Mouse (Mus musculus): ENCODE results near the gene Wnk2. TPM values are rescaled to one million over a fixed set of nuclear protein-coding genes. Genes with fewer than 3 reads are reported as not detected.
"Not testable (repeated sequence)": the region's sequence is repeated elsewhere in the genome, so short reads cannot be mapped to it uniquely, and the experiment has no call there.

The Wnk2 gene
- total RNA-seq, 2 experiments from 2014 or later, result 10.1 to 10.5 TPM

GRCm38 (mm10) chr13:49096826-49097225, 51.0 kb downstream of the Wnk2 start:
- DNase-seq (ENCODE audit: low spot score in 2 of 2), result no peak

- DNase-seq (ENCODE audit: low spot score in 2 of 2), result no peak
Observed at GRCm38 (mm10) chr13:49094667-49095066, 53.1 kb downstream of the Wnk2 start.

- DNase-seq (ENCODE audit: low spot score in 2 of 2), result no peak
Observed at GRCm38 (mm10) chr13:49093471-49093891, 54.3 kb downstream of the Wnk2 start.

DNA sequence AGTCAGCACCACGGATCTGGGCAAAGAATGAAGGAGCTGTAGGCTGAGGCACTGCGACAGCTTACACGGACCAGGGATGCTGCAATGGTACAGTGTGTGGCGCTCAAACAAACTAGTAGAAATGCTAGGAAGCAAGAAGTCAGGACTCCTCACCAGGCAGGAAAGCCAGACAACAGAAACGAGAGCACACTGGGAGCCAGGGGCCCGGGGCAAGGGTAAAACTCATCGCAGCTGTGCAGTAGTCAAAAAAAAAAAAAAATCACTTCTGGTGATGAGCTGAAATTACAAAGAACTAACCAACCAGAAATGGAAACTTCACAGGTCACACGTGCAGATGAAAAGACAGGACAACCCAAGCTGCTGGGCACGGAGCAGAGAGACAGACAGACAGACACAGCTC, 55.2 kb downstream of the Wnk2 start:
- DNase-seq (ENCODE audit: low spot score in 2 of 2), result no peak

DNA sequence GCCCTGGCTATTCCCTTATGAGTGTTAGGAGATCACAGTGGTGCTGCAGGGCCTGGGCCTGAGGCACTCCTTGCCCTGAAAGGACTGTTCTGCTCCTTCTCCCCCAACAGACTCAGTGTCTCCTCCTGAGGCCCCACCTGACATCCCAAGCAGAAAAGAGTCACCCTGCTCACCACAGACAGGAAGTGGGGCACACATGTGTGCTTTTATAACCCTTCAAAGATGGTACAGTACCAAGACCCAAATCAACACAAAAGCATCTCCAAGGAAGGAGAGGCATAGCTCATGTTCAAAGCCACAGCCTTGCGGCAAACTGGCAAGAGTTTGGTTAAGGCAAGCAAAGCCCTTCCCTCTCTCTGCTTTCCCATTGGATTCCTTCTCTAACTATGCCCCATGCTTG, 57.6 kb downstream of the Wnk2 start:
- no peak for DNase-seq (ENCODE audit: low spot score in 2 of 2)

DNA sequence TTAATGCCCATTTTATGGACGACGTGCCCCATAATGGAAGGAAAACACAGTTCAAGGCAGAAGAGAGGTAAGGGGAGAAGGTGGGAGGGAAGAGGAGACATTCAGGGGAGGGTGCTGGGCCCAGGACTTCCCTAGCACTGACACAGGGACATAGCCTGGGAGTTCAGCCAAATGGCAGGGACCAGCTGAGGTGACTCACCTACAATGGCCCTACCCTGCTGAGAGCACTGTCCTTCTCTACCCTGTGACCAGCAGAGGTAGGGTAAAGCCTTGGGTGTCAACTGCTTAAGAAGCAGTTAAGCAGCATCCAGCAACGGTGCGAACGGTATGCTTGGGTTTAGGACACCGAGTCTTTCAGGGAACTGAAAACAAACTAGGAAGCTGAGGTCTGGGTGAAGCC, 58.9 kb downstream of the Wnk2 start:
- DNase-seq (ENCODE audit: low spot score in 2 of 2), result no peak

- DNase-seq (ENCODE audit: low spot score in 2 of 2), result no peak
Observed at GRCm38 (mm10) chr13:49087420-49087819, 60.4 kb downstream of the Wnk2 start.

DNA sequence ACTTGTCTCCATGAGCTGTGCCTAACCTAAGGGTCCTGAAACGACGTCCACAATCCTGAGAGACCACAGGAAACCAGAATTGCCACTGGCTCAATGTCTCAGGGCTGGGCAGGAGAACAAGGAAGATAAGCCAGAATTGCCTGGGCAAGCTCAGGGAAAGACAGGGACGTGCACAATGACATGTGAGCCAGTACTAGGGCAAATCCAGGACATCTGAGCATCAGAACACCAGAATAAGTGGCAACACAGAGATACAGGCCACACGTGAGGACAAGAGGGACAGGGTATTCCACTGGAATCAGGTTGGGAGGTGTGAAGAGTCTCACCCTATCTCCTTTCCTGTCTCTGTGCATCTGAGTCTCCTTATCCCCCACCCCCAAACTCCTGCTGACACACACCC, 61.4 kb downstream of the Wnk2 start:
- no peak for DNase-seq (ENCODE audit: low spot score in 2 of 2)

DNA sequence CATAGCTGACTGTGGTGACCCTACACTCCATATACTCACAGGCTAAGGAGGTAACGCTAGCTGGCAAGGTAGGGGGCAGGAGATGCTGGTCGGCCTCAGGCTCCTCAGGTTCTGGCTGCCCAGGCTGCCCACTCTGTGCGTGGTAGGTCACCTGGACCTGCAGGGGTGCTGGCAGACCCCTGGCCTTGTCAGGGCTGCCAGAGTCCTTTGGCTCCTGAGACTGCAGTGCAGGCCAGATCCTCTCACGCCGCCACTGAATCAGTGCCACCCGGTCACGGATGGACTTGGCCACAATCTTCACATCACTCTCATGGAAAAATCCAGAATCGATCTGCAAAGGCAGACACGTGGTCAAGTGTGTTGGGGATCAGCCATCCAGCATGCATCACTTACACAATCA, 62.6 kb downstream of the Wnk2 start:
- no peak for DNase-seq (ENCODE audit: low spot score in 2 of 2)

DNA sequence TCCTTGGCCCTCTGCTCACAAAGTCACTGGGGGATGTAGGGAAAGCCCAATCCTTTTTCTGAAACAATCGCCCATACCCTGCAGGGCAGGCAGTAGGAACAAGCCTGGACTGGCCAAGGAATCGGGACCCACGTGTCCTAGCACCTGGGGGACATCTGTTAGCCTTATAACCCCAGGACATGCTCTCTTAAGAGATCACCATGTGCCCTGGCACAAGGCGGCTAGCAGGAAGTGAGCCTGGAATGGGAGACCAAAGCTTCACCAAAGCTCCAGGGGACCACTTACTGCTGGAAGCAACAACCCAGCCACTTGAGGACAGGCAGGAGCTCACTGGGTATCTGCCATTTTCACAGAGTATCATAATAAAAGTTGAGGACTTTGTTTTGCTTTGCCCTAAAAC, 63.0 kb downstream of the Wnk2 start:
- no peak for DNase-seq (ENCODE audit: low spot score in 2 of 2)

- DNase-seq (ENCODE audit: low spot score in 2 of 2), result no peak
Observed at GRCm38 (mm10) chr13:49083941-49084340, 63.9 kb downstream of the Wnk2 start.

DNA sequence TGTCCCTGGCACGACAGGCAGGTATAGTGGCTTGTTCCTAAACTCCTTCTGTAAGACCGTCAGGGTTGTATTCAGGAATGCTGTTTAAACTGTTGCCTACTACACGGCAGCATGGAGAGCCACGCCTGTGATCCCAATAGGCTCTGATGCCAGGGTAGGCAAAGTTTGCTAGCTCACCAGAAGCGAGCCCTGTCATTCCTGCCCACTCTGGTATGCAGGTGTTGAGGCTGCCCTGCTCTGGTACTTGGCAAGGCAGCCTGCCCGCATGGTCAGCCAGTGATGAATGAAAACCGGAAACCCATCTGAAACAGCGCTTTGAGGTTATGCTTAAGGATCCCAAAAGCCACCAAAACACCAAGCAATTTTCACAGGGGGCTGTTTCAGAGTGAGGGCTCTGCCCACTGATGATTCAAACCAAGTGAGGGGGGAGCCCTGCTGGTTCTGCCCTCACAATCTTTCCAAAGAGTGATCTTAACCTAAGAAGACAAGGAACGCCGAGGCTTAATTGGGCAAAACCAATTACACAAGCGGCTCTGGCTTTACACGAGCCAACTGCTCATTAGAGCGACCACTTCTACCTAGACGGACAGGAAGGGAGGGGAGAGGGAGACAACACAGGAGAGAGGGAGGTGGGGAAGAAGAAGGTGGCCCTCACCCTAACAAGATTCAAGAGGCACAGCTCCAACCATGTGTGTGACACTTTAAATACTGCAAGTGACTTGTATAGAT, 65.5 kb downstream of the Wnk2 start:
- DNase-seq (ENCODE audit: low spot score in 2 of 2), result no peak

DNA sequence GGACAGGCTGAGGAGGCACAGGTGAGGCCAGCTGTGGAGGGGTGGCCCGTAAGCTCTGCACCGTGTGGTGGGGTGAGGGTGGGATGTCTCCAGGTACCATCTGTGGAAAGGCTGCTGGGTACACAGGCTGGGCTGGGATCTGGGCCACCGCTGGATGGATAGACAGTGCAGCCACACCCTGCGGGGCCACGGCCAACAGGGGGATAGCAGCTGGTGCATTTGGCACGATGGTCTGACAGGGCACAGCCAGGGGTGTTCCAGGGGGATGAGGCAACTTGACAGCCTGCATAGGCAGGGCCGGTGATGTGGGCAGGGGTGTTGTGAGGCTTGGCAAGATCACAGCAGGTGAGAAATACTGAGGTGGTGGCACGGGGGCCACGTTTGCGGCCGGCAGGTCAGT, 71.6 kb downstream of the Wnk2 start:
- no peak for DNase-seq (ENCODE audit: low spot score in 2 of 2)

- no peak for DNase-seq (ENCODE audit: low spot score in 2 of 2)
Observed at GRCm38 (mm10) chr13:49075377-49075776, 72.4 kb downstream of the Wnk2 start.

GRCm38 (mm10) chr13:49073295-49073694, 74.5 kb downstream of the Wnk2 start:
- DNase-seq (ENCODE audit: low spot score in 2 of 2), result no peak

DNA sequence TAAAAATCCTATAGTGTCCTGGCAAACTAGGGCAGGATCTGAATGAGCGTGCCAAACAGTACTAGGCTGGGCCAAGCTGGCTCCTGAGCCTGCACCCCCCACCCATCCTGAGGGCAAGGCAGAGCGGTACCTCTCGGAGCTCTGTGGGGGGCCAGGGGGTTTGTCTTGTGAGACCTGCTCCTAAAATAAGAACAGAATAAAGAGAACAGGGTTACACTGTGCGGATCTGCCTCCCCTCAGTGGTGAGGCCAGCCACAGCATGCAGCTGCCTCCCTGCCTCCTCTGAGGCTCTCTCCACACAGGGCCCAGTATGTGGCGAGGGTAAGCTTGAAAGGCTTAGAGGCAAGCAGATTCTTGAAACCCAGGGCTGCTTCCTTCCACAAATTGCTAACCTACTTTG, 76.0 kb downstream of the Wnk2 start:
- DNase-seq (ENCODE audit: low spot score in 2 of 2), result no peak

DNA sequence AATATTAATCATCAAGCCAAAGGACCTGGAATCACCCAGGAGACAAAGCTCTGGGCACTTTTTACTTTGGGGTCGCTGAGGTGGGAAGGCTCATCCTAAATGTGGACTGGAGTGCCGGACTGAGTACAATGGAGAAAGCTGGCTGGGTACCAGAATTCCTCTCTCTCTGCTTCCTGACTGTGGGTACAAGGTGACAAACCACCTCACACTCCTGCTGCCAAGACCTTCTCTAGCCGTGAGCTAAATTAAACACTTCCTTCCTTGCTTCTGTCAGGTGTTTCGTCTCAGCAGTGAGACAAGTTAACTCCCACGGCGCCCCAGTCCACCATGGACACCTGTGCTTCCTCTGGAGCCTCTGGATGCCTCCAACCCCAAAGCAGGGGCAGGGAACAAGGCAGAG, 77.8 kb downstream of the Wnk2 start:
- DNase-seq (ENCODE audit: low spot score in 2 of 2), result no peak

- DNase-seq (ENCODE audit: low spot score in 2 of 2), result no peak
Observed at GRCm38 (mm10) chr13:49069393-49069792, 78.4 kb downstream of the Wnk2 start.

DNA sequence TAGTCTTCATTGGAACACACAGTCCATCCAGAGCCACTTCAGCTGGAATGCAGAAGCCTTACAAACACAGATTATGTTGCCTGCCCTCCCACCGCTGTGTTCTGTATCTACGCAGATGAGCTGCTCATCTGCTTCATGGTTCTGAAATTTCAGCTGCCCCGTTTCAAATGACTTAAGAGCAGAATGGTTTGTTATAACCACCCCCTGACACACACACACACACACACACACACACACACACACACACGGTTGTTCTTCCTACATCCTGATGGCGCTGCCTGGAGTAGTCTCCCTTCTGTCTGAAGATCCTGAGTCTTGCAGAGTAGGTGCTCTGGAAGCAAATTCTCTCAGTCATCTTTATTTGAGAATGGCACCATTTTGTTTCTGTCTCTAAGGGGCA, 83.6 kb downstream of the Wnk2 start:
- no peak for DNase-seq (ENCODE audit: low spot score in 2 of 2)

GRCm38 (mm10) chr13:49060456-49060855, 87.4 kb downstream of the Wnk2 start:
- DNase-seq (ENCODE audit: low spot score in 2 of 2), result no peak

DNA sequence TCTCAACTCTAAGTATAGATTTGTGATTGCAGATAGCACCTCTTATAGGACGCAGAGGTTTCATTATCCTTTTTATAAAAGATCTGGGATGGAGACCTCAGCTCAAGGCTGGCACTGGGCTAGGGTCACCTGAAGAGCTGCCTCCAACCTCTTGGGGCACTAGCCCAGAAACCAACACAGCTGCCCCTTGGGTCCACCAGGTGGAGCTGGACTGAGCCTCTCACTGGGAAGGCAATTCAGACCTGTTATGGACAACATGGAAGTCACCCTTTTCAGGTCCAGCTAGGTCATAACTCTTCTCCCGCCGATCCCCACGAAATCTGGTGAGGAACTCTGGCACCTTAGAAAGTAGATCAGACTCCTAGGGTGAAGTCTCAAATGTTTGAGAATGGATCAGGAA, 89.3 kb downstream of the Wnk2 start:
- DNase-seq (ENCODE audit: low spot score in 2 of 2), result no peak

- DNase-seq (ENCODE audit: low spot score in 2 of 2), result no peak
Observed at GRCm38 (mm10) chr13:49056304-49056703, 91.5 kb downstream of the Wnk2 start.

DNA sequence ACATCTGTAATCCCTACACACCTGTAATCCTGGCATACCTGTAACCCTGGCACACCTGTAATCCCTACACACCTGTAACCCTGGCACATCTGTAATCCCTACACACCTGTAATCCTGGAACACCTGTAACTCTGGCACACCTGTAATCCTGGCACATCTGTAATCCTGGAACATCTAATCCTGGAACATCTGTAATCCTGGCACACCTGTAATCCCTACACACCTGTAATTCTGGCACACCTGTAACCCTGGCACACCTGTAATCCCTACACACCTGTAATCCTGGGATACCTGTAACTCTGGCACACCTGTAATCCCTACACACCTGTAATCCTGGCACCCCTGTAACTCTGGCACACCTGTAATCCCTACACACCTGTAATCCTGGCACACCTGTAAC, 93.1 kb downstream of the Wnk2 start:
- not testable (repeated sequence) for DNase-seq (ENCODE audit: low spot score in 2 of 2)

GRCm38 (mm10) chr13:49053333-49053732, 94.5 kb downstream of the Wnk2 start:
- no peak for DNase-seq (ENCODE audit: low spot score in 2 of 2)

Data from adrenal gland, postnatal 4 days (tissue).